Mouse (Mus musculus): ENCODE data around the gene Dusp15. TPM values are rescaled to one million over a fixed set of nuclear protein-coding genes. Genes with fewer than 3 reads are reported as not detected.

Dusp15 gene
- polyA plus RNA-seq, 1 experiment from 2014 or later: 0.14 TPM

DNA sequence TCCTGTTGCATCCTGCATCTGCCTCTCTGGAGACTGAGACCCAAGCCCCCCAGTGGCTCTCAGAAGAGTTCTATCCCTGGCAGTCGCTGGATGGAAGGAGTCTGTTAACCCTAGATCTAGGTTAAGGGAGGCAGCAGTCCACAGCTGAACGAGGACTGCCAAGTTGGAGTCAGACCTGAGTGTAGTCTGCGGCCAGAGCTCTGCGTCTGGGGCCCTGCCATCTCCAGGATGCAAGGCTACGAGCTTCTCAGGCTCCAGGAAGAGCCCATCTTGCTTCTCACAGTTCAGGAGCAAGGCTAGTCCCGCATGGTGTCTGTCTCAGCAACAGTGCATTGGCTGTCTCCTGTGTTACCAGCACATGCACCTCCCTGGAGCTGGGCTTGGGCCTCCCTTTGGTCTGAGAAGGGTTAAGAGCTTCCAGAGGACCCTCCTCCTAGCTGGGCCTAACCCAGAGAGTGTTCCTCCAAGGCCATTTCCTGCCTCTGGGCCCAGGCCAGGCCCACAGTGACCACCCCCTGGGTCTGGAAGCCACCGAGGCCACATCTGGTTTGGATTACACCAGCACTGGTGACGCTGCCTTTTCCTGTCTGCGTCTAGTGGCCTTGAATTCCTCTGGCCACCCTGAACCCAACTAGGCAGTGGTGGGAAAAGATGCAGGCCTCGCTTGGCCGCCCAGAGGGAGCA is 26.2 kb downstream of the Dusp15 start:
- peak overlapping the region; percentile 9; the same call in 1 of the 2 replicates for H3K9ac ChIP-seq
- H3K4me1 ChIP-seq (ENCODE audit: insufficient read depth): peaks cover 14% of the 10 kb centered on the region; the same call in 1 of the 2 replicates
- TF ChIP-seq CTCF (IDR thresholded peaks at IDR 0.05; ENCODE audit: low read depth): no peak
- H3K36me3 ChIP-seq (ENCODE audit: insufficient read depth): no peaks in the 10 kb centered on the region
- H3K9me3 ChIP-seq (ENCODE audit: low read depth, low read length): no peaks in the 10 kb centered on the region
- 37% methylated on average over 11 of the region's 11 CpGs for WGBS
- H3K27ac ChIP-seq (ENCODE audit: low read depth): peak overlapping the region; percentile 80
- peak; percentile 88 for ATAC-seq (ENCODE audit: insufficient read depth)
- no peaks in the 10 kb centered on the region for H3K27me3 ChIP-seq (ENCODE audit: insufficient read depth, low read length)
- peak; percentile 87 for DNase-seq
- H3K4me2 ChIP-seq: no peak overlapping the region
- no peak overlapping the region for H3K4me3 ChIP-seq (ENCODE audit: low read depth, low read length)

DNA sequence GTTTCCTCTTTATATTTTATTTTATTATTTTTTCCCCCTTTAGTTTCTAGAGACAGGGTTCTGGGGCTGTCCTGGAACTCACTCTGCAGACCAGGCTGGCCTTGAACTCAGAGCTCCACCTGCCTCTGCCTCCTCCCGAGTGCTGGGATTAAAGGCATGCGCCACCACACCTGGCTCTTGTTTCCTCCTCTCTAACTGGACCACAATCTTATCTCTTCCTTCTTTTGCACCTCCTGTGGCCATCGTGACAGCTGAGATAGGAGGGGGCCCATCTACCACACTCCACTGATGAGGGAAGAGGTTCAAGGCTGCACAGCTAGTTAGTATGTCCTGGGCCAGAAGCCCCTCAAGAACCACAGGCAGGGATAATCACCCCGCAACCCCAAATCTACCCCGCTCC is 27.0 kb downstream of the Dusp15 start:
- Histone ChIP-seq H3K36me3 (ENCODE audit: insufficient read depth) (no peaks in the 10 kb centered on the region), H3K4me2 (no peak overlapping the region), H3K27ac (ENCODE audit: low read depth) (no peak overlapping the region), H3K4me1 (ENCODE audit: insufficient read depth) (peaks cover 14% of the 10 kb centered on the region; the same call in 1 of the 2 replicates), H3K27me3 (ENCODE audit: insufficient read depth, low read length) (no peaks in the 10 kb centered on the region), H3K4me3 (ENCODE audit: low read depth, low read length) (no peak overlapping the region), H3K9ac (no peak overlapping the region), H3K9me3 (ENCODE audit: low read depth, low read length) (no peaks in the 10 kb centered on the region)
- no peak for DNase-seq
- WGBS: 75% methylated on average over 5 of the region's 5 CpGs
- TF ChIP-seq CTCF (IDR thresholded peaks at IDR 0.05; ENCODE audit: low read depth): no peak
- no peak for ATAC-seq (ENCODE audit: insufficient read depth)

DNA sequence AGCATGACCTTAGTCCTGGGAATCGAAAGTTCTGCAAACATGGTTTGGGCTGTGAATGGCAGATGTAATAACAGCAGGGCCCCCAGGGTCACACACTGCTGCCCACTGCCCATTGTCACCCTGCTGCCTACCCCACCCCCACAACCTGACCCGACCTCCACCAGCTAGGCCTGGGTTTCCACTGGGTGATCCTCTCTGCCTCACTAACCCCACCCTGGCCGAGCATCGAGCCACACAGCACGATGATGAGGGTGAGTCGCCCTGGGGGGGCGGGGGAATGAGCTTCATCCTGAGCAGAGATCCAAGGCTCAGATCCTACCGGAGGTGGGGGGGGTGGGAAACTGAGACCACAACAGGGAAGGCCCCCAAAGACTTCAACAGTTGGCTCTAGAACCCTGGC is 27.4 kb downstream of the Dusp15 start:
- H3K9me3 ChIP-seq (ENCODE audit: low read depth, low read length): no peaks in the 10 kb centered on the region
- ATAC-seq (ENCODE audit: insufficient read depth): no peak
- H3K27ac ChIP-seq (ENCODE audit: low read depth): no peak overlapping the region
- TF ChIP-seq CTCF (IDR thresholded peaks at IDR 0.05; ENCODE audit: low read depth): no peak
- H3K4me3 ChIP-seq (ENCODE audit: low read depth, low read length): no peak overlapping the region
- WGBS: 54% methylated on average over 8 of the region's 8 CpGs
- H3K4me2 ChIP-seq: no peak overlapping the region
- H3K27me3 ChIP-seq (ENCODE audit: insufficient read depth, low read length): no peaks in the 10 kb centered on the region
- H3K36me3 ChIP-seq (ENCODE audit: insufficient read depth): no peaks in the 10 kb centered on the region
- peaks cover 14% of the 10 kb centered on the region; the same call in 1 of the 2 replicates for H3K4me1 ChIP-seq (ENCODE audit: insufficient read depth)
- H3K9ac ChIP-seq: no peak overlapping the region
- DNase-seq: no peak

DNA sequence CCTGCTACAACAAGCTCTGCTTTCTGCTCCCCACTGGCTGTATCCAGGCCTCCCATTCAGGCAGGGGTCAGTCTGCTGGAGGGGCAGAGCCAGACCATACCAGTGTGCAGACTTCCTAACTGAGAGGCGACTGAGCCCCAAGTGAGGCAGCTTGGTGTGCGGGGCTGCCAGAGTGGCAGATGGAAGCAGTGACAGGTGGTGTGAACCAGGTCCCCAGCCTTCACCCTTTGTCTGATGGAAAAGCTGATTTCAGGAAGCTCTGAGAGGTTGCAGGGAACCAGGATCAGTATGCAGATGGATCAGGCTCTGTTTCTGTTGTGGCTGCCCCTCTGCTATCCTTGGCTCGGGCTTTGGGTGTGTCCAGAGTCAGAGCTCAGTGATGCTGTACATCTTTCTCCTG is 27.9 kb downstream of the Dusp15 start:
- TF ChIP-seq CTCF (IDR thresholded peaks at IDR 0.05; ENCODE audit: low read depth): no peak
- H3K4me3 ChIP-seq (ENCODE audit: low read depth, low read length): no peak overlapping the region
- H3K27ac ChIP-seq (ENCODE audit: low read depth): no peak overlapping the region
- no peaks in the 10 kb centered on the region for H3K27me3 ChIP-seq (ENCODE audit: insufficient read depth, low read length)
- no peak overlapping the region for H3K9ac ChIP-seq
- no peak for ATAC-seq (ENCODE audit: insufficient read depth)
- H3K9me3 ChIP-seq (ENCODE audit: low read depth, low read length): no peaks in the 10 kb centered on the region
- H3K4me1 ChIP-seq (ENCODE audit: insufficient read depth): peaks cover 14% of the 10 kb centered on the region; the same call in 1 of the 2 replicates
- DNase-seq: no peak
- H3K4me2 ChIP-seq: no peak overlapping the region
- no peaks in the 10 kb centered on the region for H3K36me3 ChIP-seq (ENCODE audit: insufficient read depth)
- WGBS: 84% methylated on average over 3 of the region's 3 CpGs

DNA sequence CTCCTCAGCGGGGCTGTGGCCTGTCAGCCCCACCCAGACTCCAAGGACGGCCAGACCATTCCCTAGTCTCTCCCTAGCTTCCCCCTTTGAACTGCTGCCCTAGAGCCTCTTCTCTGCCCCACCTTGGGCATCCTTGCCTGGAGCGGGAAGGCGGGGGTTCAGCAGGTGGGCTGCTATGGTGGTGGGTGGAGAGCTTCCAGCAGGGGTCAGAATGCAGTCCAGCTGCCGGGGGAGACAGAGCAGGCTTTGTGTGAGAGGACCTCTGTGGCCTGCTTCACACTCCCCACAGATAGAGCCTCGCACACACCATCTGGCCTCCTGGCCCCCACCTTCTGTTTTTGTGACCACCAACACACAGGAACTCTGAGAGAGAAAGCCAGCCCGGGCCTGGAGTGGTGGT is 29.1 kb downstream of the Dusp15 start:
- ATAC-seq (ENCODE audit: insufficient read depth) (no peak), DNase-seq (no peak)
- Histone ChIP-seq H3K9me3 (ENCODE audit: low read depth, low read length) (no peaks in the 10 kb centered on the region), H3K4me1 (ENCODE audit: insufficient read depth) (peaks cover 9% of the 10 kb centered on the region; the same call in 1 of the 2 replicates), H3K4me2 (no peak overlapping the region), H3K27me3 (ENCODE audit: insufficient read depth, low read length) (0 out of 2 replicates have a peak, but pooled peaks cover 2% of the 10 kb centered on the region), H3K27ac (ENCODE audit: low read depth) (no peak overlapping the region), H3K4me3 (ENCODE audit: low read depth, low read length) (no peak overlapping the region), H3K9ac (no peak overlapping the region), H3K36me3 (ENCODE audit: insufficient read depth) (no peaks in the 10 kb centered on the region)
- no peak for TF ChIP-seq CTCF (IDR thresholded peaks at IDR 0.05; ENCODE audit: low read depth)
- 31% methylated on average over 6 of the region's 7 CpGs for WGBS

DNA sequence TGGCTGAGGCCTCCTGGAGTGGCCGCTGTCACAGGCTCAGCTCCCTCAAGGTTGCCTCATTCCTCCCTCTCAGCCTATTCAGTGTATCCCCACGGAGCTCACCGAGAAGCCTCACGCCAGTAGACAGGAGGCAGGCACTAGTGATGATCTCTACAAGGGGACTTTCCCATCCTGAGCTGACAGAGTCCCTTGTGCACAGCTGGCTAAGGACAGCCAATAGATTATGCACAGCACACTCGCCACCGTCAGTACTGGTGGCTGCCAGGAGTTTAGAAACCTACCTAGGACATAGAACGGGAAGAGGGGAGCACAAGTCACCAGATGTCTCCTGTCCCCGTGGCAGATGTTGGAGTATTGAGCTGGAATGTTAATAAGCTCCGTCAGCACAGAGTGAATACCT is 33.8 kb downstream of the Dusp15 start:
- DNase-seq (no peak), ATAC-seq (ENCODE audit: insufficient read depth) (no peak)
- Histone ChIP-seq H3K4me3 (ENCODE audit: low read depth, low read length) (no peak overlapping the region), H3K27me3 (ENCODE audit: insufficient read depth, low read length) (peaks cover 15% of the 10 kb centered on the region), H3K9me3 (ENCODE audit: low read depth, low read length) (no peaks in the 10 kb centered on the region), H3K9ac (no peak overlapping the region), H3K27ac (ENCODE audit: low read depth) (no peak overlapping the region), H3K4me2 (no peak overlapping the region), H3K4me1 (ENCODE audit: insufficient read depth) (no peaks in the 10 kb centered on the region), H3K36me3 (ENCODE audit: insufficient read depth) (no peaks in the 10 kb centered on the region)
- no peak for TF ChIP-seq CTCF (IDR thresholded peaks at IDR 0.05; ENCODE audit: low read depth)
- 42% methylated on average over 9 of the region's 9 CpGs for WGBS

DNA sequence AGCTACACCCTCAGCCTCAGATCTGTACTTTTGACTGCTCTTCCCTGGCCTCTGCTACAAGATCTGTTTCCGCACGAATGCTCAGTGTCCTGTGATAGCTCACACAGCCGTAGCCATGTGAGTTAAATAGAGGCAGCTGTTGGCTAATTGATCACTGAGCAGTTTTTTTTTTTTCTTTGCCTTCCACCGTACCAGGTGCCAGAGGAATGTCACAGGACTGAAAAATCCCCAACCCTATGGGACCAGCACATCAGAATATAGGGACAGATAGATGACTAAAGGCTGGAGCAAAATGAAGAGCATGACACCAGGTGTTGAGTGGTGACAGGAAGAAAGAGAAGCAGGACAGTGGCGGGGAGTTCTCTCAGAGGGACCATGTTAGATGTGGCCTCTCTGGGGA is 35.4 kb downstream of the Dusp15 start:
- Histone ChIP-seq H3K4me3 (ENCODE audit: low read depth, low read length) (no peak overlapping the region), H3K27ac (ENCODE audit: low read depth) (no peak overlapping the region), H3K4me2 (no peak overlapping the region), H3K36me3 (ENCODE audit: insufficient read depth) (no peaks in the 10 kb centered on the region), H3K9ac (no peak overlapping the region), H3K4me1 (ENCODE audit: insufficient read depth) (no peaks in the 10 kb centered on the region), H3K9me3 (ENCODE audit: low read depth, low read length) (no peaks in the 10 kb centered on the region), H3K27me3 (ENCODE audit: insufficient read depth, low read length) (peaks cover 31% of the 10 kb centered on the region)
- ATAC-seq (ENCODE audit: insufficient read depth) (no peak), DNase-seq (no peak)
- 35% methylated on average over 5 of the region's 5 CpGs for WGBS
- no peak for TF ChIP-seq CTCF (IDR thresholded peaks at IDR 0.05; ENCODE audit: low read depth)

All from lung, embryonic 14.5 days (tissue).